Mouse (Mus musculus) gonadal fat pad, adult 2 months (tissue): ENCODE data around the gene Cr1l. TPM values are rescaled to one million over a fixed set of nuclear protein-coding genes. Genes with fewer than 3 reads are reported as not detected.

Experiments used
- DNase-seq: peaks from one replicate; pipeline ENCODE4 v3.0.0-alpha.2; 2012; ENCODE audit warnings: low read depth
- polyA plus RNA-seq: library from polyadenylated mRNA; depleted of rRNA; stranded (reverse); fragments of >200 nt; gene quantifications from 2 replicates; pipeline ENCODE4 v1.2.3, GENCODE M21; 2012; rRNA removed

Gene Cr1l
- 82.7 and 84.6 TPM in 2 replicates for polyA plus RNA-seq

DNA sequence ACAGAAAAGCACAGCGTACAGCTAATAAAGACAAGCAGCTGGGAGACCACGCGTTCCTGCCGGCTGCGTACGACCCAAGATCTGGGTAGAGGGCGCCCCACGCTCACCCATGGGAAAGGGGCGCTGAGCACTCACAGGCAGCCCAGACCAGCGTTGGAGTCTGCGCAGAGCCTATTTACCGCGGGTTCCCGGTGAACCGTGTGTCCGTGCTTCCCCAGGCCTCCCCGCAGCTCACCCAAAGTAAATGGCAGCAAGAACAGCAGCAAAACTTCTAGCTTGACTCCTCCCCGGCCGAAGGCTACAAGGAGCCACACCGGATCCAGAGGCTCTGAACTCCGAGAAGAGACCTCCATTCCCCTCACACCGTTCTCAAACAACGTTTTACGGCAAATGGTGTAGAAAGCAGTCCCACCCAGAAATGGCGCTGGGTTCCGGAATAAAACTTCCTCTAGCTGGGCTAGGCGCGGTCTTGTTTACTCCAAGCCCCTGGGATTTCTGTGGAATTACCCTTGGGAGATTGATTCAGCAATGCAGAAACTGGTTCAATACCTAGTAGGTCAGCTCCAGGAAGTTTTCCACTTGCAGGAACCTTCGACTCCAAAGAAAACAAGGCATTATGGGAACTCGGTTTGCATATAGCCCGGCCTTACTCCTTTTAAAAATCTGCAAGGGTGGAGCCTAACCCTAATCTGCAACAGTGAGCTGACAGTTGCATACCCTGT lies at the start of gene Cr1l:
Gene Cr1l, minus strand, starts transcription at position 634 of the 722 bp plus-strand sequence.
- peak; percentile 72 for DNase-seq

DNA sequence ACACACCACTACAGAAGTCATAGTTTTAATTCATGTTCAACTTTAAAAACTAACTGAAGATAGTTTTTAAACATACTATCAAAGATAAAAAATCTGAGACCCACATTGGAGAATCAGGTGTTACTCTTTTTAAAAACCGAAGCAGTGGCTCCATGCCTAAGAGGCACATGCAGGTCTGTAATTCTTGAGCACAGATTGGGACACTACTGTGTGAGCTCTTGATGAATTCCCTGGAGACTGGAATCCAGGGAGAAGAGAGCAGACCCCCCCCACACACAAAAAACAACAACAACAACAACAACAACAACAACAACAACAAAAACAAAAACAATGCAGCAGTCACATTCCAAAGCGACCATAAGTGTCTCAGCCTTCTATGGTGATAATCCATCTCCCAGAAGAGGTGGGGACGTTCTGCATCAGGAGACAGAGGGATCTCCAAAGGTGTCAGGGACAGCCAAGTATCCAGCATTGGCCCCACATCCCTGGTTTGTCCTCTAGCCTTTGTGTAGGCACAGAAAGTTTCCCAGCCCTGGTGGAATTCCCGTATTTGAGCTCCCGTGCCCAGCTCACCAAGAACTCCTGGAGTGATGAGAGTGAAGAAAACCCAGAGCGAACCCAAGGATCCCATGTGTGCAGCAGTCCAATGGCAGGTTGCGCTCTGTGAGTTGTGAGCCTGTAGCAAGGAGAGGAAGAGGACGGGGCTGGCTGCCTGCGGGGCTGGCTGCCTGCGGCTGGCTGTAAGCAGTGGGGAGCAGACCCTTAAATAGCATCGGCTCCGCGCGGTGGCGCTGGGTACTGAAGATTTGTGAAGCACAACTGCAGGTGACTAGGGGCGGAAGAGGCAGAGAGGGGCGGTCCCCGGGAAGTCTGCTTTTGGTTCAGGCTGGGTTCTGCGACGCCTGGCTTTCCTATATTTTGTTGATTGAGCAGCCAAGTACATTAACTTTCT lies 44.9 kb upstream of the Cr1l start, which contains the start of gene Cr2:
Gene Cr2, minus strand, starts transcription at position 737 of the 952 bp plus-strand sequence.
- no peak for DNase-seq

DNA sequence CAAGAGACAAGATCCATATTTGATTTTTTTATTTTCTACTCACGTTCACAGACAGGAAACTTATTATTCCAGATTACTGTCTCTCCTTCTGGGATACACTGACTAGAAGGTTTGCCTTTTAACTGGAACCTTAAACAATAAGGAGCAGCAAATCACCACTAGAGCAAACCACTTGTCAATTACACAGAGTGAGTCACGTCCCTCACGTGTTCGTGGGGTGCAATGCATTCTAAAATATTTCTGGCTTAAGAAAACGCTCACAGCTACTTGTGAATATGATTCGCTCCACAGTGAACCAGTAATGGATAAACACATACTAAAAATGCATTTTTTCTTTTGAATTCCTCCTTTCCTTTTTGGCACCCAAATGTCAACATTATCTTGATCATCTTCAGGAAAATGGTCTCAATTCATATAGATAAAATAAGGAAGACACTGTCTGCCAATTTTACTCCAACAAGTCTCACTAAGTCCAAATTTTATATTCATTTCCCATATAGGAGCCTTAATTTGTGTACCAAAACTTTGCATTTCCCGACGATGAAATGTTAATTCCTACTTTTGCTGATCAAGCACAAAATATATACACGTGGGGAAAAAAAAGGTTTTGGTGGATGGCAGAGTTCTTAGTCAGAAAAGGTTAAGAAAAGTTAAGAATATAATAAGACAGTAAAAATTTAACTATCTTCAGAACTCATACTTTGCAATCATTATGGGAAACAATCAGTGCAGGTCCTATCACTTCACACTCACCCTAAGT lies 33.8 kb upstream of the Cr1l start:
- DNase-seq, result no peak

DNA sequence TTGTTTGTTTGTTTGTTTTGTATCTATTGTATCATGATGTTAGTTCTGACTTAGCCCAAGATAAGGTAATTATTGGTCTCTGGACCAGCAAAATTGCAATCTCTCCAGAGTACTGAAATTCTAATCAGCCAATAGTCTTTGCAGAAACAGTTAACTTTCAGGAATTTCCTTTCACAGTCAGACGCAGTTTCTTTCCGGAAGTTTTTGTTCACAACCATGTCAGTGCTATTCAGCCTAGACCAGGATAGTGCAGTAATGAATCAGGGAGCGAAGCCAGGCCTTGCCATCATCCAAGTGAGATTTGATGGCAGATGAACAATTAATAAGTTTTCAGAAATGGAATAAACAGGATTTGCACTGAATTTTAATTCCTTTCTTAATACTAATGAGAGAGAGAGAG lies 684 bp upstream of the Cr1l start:
- no peak for DNase-seq

DNA sequence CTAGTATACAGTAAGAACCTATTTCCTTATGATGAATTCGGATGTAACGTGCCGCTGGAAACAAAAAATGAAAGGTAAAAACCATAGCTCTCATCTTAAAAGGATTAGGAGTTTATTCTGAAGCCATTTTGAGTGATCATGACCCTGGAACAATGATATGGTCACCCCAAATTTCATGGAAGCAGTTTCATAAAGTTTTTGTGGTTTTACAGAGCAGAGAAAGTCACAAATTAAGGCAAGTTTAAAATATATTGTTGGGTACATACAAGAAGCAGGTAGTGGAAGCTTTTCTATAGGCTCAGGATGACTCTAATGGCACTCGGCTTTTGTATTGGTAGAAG lies 259 bp upstream of the Cr1l start:
- no peak for DNase-seq

DNA sequence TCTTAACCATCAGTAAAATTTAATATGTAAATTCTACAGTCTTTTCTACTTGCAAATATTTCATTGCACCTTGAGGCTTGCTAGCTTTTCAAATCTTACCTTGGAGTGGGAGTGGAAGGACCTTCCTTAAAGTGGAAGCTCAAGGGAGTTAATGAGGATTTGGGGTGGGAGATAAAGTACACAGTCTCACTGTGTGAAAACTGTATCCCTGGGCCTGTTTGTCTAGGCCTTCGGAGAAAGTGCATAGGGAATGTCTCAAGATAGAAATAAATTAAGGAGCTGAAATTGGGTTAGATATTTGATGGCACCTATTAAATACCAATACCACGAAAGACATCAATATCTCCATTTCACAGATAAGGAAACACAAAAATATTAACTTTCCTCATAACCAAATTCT lies 907 bp downstream of the Cr1l start:
- no peak for DNase-seq

DNA sequence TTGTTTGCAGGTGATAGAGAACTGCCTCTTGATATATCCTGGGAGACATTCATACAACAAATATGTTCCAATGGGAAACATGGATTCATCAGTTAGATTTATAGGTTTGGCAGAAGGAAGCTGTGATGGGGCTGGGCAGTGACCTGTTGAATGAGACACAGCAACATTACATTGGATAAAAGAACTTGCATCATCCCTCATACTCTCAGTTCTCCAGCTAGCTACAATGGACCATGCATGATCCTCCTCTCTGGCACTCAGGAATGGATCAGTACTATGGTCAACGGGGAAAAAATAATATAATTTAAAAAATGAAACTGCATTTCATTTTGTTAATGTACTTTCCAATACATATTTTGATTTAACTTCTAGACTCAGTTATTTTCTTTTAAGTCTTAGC lies 1.5 kb downstream of the Cr1l start:
- DNase-seq, result no peak

DNA sequence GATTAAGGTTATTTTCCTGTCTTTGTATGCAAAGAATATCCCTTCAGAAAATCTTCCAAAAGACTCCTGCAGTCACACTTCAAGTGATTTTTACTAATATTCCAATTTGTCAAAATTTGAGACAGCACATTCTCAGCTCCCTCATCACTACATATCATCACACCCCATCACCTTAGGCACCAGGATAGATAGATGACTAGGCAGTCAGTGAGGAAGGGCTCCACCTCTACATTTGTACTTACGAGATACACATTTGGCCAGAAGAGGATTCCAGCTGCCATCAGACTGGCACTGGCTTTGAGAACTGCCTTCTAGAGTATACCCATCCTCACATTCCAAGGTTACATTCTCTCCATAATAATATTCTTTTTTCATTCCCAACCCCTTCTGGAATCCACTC lies 17.0 kb downstream of the Cr1l start:
- DNase-seq, result no peak

DNA sequence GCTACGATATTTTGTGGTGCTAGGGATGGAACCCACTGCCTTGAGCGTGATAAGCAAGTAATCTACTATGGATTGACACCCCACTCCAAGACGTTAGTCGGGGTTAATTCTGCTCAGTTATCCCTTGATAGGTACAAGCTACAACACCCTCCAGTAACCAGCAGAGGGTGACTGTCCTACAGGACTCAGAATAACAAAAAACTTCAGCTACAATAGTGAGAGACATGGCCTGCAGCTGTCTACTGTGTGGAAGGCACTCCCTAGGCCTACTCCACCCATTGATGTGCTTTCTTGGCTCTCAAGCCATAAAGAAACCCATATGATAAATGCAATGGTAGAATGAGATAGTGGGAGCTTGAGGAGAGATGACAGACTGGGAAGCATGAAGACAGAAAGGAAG lies 17.8 kb downstream of the Cr1l start:
- DNase-seq, result no peak

DNA sequence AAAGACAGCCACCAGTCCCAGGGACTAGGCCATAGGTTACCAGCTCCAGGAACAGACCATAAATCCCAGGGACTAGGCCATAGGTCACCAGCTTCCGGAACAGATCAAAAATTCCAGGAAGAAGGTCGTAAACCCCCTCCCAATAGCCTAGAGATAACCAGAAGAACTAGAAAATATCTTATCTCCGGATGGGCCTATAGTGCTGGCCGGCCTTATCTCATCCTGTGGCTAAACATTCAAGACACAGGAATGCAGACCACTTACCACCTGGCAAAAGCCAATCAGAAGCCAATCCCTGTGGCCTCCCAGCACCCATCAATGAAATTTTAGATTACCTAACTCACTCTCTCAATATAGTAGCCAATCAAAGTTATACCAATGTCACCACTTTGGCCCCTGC lies 30.7 kb downstream of the Cr1l start:
- no peak for DNase-seq

DNA sequence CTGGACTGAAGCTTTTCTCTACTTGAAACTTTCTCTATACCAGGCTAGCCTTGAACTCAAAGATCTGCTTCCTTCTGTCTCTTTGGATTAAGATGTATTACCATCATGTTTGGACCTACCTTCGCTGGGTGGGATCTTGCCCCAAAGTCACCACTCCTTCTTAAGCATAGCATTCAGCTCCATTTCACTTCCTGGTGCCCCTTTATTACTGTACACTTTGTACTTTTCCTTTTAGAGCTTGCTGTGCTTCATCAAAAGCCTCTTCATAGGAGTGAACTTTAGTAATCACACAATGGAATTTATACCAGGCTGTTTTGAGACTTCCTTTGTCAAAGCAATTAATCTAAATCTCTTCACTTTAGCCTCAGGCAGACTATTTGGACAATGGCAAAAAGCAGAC lies 33.4 kb downstream of the Cr1l start:
- DNase-seq, result no peak

DNA sequence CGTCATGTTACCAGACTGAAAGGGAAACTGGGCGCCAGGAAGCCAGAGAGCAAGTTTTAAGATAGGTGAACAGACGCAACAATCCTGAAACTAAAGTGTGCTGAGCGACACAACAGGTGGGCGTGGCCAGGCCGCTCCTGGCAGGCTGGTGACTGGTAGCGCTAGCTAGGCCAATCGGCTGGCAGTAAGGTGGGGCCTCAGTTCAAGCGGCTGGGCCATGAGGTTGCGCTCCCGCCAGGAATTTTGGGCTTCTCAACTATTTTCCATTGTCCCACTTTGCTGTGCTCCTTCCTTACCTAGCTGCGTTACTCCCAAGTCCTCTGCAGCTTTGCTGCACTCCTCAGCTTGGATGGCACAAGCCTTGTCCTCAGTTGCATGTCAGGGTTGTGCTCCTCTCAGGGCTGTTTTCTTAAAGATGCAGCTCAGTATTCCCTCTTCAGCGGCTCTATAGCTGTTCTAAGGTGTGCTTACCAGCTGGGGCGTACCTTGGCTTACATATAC lies 39.1 kb downstream of the Cr1l start, which contains the start of gene Cd46:
Gene Cd46, minus strand, starts transcription at position 30 of the 501 bp plus-strand sequence.
- peak; percentile 33 for DNase-seq

DNA sequence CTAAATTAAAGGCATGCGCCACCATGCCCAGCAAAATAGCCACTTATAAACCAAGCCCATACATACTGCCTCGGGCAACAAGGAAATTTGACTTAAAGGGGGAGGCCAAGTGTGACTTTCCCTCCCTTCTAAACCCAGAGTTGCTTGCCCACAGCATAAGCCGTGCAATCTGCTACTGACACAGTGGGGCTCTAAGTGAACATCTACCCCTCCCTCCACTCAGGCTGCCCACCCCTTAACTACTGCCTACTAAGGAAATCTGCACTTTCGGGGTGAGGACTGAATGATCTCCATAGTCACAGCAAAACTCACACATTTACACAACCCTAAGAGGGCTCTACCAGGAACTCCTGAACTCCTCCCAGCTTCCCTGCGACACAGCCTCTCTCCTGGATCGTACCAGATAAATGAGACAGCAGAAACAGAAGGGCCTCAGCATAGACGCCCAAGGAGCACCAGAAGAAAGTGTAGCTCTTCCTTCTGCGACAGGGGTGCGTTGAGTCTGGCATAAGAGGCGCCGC lies 39.6 kb downstream of the Cr1l start:
- DNase-seq, result peak; percentile 42

DNA sequence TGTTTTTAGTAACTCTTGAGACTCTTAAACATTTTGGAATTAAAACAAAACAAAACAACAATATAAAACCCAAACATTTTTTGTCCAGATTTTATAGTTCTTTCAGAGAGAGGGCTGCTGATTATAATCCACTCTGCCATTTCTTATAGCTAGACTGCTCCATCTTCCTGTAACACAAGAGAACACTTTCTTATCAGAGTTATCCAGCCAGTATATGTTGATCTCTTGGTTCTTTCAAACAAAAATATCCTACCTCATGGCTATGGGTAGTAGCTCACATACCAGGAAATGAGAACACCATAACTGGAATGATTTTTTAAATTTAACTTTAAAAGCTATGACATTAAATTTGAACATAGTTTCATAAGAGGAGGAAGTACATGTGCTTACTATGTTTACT lies 49.2 kb downstream of the Cr1l start:
- no peak for DNase-seq

Other genes starting within 250 kb of the Cr1l start
- 88.4 and 91.6 TPM in 2 replicates for gene Cd34, start 192.8 kb downstream of the Cr1l start, polyA plus RNA-seq
- gene Cd46, start 39.3 kb downstream of the Cr1l start, polyA plus RNA-seq, result 1.0 and 1.1 TPM in 2 replicates
- 0.03 and 0.20 TPM in 2 replicates for gene Cr2, start 45.1 kb upstream of the Cr1l start, polyA plus RNA-seq